Mouse (Mus musculus) right cerebral cortex, postnatal 10 days (tissue): ENCODE measurements around the gene Ubap2l.

Experiments used
- DNase-seq, 2 experiments: peaks; one replicate each; pipeline ENCODE4 v3.0.0; 2021; ENCODE audit warnings: low spot score in 2 of 2

The Ubap2l gene

DNA sequence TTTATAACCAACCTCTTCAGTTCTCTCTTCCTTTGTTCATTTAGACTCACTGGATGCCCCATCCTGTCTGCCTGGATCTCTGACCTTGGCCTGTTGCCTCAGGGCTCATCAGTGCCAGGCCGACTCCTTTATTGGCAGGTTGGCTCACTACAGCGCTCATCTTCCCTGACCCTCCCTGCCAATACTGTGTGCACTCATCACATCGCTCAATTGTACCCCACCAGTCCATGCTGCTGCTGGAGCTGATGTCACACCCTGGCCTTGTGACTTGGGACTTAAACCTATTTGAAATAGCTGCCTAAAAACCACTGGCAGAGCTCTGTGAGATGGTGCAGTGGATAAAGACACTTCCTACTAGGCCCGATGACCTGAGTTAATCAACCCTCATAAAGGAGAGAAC, 15.4 kb upstream of the Ubap2l start:
- no peak for DNase-seq

GRCm38 (mm10) chr3:90065553-90065952, 13.1 kb upstream of the Ubap2l start:
- no peak for DNase-seq

GRCm38 (mm10) chr3:90064383-90064782, 12.0 kb upstream of the Ubap2l start:
- DNase-seq: no peak

DNA sequence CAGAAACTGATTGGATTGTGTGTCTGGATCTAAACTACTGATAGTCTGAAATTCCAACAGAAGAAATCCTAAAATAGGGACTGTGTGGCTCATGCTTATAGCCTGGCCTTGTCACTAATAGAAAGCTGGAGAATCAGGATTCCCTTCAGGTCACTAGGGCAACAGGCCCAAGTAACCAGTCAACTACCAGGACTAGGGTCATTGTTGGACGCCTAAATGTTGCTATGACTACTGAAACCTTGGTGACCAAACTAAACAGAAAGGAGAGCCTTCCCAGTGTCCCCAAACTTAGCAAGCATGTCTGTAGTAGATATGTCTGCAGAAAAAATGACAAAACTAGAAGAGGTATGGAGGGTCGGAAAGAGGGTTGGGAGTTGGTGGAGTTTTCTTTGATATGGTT, 10.1 kb upstream of the Ubap2l start:
- DNase-seq: no peak

- DNase-seq: no peak
These were observed 9.1 kb upstream of the Ubap2l start for GRCm38 (mm10) chr3:90061549-90061948.

GRCm38 (mm10) chr3:90051441-90052350, 732 bp downstream of the Ubap2l start, which contains the start of gene 4933434E20Rik:
Gene 4933434E20Rik (plus strand): TSS chr3:90051636.
- peak; percentile 63 for DNase-seq

GRCm38 (mm10) chr3:90049691-90050090, 2.7 kb downstream of the Ubap2l start:
- no peak for DNase-seq

GRCm38 (mm10) chr3:90036263-90036662, 16.2 kb downstream of the Ubap2l start:
- DNase-seq: no peak

GRCm38 (mm10) chr3:90034653-90035052, 17.8 kb downstream of the Ubap2l start:
- DNase-seq: no peak

- no peak for DNase-seq
These were observed 35.8 kb downstream of the Ubap2l start for GRCm38 (mm10) chr3:90016626-90017025.

DNA sequence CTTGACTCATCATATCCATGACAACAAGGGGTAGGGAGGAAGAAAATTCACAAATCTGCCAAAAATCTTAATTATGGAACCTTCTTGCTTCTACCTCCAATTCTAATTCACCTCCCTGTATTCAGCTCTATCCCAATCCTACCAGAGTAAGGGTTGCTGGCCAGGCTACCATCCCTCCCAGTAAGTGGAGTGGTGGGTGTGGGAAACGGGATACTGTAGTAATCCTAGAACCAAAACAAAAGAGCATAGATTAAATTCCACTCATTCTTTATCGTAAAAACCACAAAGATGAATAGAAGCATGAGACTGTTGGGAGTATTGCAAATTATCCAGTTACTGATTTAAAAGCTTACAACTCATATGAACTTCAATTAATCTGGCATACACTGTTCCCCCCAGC, 42.1 kb downstream of the Ubap2l start:
- DNase-seq: no peak

DNA sequence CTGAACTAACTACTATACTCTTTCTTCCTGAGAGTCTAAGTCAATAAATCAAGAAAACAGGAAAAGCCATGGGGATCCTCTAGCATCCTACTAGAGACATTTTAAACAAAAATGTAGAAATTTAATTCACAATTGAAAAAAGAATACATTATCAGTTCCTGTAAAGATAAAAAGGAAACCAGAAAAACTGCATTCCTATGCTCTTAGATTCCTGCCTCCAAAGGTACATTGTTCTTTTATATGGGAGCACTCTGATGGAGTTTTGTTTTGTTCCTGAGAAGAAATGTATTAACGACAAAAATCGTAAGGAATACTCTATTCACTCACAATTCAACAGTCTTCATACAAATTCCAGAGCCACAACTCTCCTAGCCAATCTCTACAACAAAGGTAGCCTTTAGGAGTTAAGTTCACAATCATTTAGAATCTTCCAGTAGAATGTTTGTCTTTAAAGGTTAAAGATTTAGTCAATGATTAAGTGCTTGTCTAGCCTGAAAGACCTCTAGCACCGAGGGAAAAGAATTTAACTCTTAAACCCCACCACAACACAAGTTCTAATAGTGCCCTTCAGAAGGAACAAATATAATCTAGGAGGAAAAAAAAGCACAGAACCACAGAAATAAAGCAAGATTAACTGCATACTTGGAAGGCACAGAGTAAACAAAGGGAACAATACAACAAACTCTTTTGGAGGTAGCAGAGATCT, 48.2 kb downstream of the Ubap2l start:
- DNase-seq: no peak

- no peak for DNase-seq
These were observed 52.6 kb downstream of the Ubap2l start for GRCm38 (mm10) chr3:89999830-90000229.

DNA sequence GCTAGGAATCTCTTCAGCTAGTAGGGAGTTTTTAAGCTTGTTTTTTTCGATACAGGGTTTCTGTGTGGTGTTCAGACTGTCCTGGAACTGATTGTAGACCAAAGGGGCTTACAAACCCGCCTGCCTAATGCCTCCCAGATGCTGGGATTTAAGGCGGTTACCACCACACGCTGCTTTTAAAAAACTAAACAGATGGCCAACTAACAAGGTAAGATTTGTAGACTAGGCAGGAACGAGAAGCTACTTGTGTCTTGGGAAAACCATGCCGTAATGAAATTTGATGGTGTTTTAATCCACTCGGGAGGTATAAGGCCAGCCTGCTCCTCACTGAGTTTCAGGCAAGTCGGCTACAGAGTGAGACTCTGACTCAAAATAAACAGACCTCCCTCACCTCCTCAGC, 53.3 kb downstream of the Ubap2l start:
- DNase-seq: no peak

DNA sequence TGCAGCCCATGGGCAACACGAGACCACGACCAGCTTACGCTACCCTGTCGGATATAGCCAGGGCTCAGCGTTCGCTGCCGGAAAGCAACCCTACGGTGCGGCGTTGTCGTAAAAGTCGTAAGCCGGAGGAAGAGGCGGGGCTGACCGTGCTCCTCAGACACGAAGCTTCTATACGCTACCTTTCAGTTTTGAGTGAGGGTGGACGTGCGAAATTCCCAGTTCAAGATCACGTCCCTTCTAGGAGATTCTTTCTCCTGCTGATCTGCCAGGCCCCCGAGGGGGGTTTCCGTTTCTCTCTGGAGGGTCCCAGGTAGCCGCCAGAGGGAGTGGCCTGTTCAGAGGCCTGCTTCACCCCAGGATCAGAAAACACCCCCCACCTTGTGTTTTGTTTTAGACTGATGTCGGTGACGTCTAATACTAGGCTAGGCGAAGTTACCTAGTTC, 53.8 kb downstream of the Ubap2l start, which contains the start of gene Hax1:
Gene Hax1, minus strand, starts transcription at position 169 of the 443 bp plus-strand sequence.
- DNase-seq: peak; percentile 96

DNA sequence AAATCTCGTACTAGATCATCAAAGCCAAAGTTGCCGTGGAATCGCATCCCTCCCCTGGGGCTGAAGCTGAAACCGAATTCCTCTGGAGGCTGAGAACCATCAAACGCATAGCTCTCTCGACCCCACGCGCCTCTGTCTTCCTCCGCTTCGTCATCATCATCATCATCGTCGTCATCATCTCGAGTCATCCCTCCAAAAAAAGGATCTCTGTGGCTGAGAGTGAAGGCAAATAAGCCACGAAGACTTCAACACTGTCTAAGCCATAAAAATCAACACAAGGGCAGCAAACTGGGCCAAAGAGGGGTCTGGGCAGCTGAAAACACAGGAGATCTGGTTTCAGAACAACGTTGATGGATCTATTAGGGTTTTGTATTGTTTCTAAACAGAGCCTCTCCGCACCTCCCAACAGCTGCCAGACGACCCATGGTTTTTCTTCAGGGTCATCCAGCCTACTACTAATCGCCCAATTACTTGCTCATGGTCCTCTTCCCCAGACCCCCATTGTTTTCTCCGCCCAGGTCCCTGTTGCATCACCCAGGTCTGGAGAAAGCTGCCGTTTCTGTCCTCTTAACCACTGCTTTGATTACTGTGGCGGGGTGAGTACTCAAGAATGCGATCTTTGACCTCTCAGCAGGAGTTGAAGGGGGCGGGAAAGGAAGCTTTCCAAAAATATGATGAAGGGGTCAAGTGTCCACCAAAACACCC, 54.5 kb downstream of the Ubap2l start:
- peak; percentile 40 to 53 for DNase-seq

DNA sequence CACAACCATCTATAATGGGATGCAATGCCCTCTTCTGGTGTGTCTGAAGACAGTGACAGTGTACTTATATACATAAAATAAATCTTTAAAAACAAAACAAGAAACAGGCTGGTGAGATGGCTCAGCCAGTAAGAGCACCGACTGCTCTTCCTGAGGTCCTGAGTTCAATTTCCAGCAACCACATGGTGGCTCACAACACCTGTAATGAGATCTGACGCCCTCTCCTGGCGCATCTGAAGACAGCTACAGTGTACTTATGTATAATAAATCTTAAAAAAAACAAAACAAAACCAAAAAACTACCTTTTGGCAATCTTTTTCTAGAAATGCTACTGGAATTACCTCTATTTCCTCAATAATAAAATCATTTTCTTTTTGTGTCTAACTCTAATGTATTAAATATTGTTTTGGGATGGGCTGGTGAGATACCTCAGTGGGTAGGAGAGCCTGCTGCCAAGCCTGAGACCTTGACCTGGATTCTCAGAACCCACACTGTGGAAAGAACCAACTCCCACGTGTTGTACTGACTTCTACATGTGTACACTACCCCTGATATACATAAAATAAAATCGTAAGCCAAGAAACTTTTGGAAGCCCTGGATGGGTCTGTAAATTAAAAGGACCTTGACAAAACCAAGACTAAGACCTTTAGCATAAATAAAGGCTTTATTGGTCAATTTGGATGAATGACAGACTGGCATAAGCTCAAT, 57.5 kb downstream of the Ubap2l start:
- DNase-seq: no peak

GRCm38 (mm10) chr3:89987822-89988221, 64.6 kb downstream of the Ubap2l start:
- DNase-seq: no peak

DNA sequence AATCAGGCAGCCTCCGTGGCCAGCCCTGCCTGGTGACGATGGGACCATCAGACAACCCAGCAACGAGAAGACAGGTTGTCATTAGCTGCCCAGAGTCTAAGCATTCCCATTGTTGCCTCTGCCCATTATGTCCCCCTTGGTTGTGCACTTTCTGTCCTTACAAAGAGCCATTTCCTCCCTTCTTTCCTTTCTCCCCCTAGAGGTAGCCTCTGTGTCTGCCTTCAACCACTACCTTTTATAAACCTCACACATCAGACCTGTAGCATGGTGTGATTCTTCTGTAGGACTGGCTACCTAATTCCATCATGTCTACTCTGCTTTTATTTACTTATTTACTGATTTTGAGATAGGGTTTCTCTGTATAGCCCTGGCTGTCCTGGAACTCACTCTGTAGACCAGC, 65.2 kb downstream of the Ubap2l start:
- DNase-seq: no peak

DNA sequence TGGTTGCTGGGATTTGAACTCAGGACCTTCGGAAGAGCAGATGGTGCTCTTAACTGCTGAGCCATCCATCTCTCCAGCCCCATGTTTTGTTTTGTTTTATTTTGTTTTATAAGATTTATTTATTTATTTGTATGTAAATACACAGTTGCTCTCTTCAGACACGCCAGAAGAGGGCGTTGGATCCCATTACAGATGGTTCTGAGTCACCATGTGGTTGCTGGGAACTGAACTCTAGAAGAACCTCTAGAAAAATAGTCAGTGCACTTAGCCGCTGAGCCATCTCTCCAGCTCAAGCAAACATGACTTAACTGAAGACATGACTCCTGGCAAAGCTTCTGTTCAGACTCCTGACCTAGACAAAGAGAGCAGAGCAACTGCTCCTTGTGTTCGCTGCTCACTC, 70.0 kb downstream of the Ubap2l start:
- DNase-seq: no peak

GRCm38 (mm10) chr3:89976859-89977258, 75.6 kb downstream of the Ubap2l start:
- no peak for DNase-seq

DNA sequence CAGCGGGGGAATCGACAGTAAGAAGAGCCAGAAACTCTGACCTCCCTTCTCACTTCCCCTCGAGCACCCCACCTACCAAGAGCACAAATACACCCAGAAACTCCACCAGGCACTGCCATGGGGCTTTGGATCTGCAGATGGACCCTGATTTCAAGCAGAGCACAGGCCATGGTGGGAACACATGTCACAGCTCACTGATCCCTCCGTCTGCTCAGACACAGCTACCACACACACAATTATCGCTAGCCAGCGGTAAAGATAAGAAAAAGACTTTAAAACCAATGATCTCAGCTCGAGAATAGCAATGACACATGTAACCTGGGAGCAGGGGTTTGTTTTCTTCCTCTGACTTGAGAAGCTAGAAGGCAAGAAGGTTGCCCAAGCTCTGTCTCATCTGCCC, 83.9 kb downstream of the Ubap2l start:
- no peak for DNase-seq
